Mouse (Mus musculus): ENCODE measurements around the gene Naxd. TPM values are rescaled to one million over a fixed set of nuclear protein-coding genes. Genes with fewer than 3 reads are reported as not detected.

Naxd gene
- polyA plus RNA-seq, 1 experiment = 34.7 TPM

- Histone ChIP-seq H3K36me3 (ENCODE audit: control insufficient read depth, insufficient read depth, low read length, poor library complexity, severe bottlenecking) (peaks cover 8% of the 10 kb centered on the region), H3K9ac (ENCODE audit: low read depth, poor library complexity, severe bottlenecking) (peak overlapping the region; percentile 98), H3K9me3 (replicated peaks; ENCODE audit: control insufficient read depth, insufficient read depth, low read length, poor library complexity, severe bottlenecking) (no peaks in the 10 kb centered on the region), H3K4me1 (ENCODE audit: control insufficient read depth, insufficient read depth, low read length) (no peaks in the 10 kb centered on the region), H3K27me3 (ENCODE audit: control insufficient read depth, insufficient read depth, low read length, poor library complexity, severe bottlenecking) (no peaks in the 10 kb centered on the region), H3K27ac (ENCODE audit: insufficient read depth, low read length) (peak overlapping the region; percentile 65), H3K4me3 (ENCODE audit: low read depth, low read length) (peak overlapping the region; percentile 91)
- peak; percentile 65; the same call in 1 of the 2 replicates for TF ChIP-seq EP300 (IDR thresholded peaks at IDR 0.05; ENCODE audit: insufficient read depth, low read depth, low read length)
- no peak for TF ChIP-seq CTCF (IDR thresholded peaks at IDR 0.05; ENCODE audit: low read depth, low read length)
- TF ChIP-seq POLR2A (IDR thresholded peaks at IDR 0.05; ENCODE audit: insufficient read depth, low read length) = peak; percentile 100
These were observed 60.7 kb downstream of the Naxd start for GRCm38 (mm10) chr8:11557768-11558629.

DNA sequence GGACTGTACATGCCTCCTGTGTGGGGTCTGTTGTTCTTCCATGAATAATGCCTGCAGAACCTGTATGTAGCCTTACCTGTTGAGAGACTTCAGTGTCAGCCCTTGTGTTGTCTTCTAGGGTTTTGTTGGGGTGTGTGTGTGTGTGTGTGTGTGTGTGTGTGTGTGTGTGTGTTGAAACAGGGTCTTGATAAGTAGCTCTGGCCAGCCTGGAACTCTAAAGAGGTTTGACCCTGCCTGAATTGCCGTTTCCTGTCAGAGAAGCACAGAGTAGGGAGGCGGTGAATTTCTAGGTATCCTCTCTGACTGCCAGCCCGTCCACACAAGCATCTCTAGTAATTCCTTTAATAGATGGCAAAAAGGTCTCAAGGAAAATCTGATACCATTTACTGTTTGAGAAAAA is 62.2 kb downstream of the Naxd start:
- Histone ChIP-seq H3K9ac (ENCODE audit: low read depth, poor library complexity, severe bottlenecking) (no peak overlapping the region), H3K4me3 (ENCODE audit: low read depth, low read length) (no peak overlapping the region), H3K36me3 (ENCODE audit: control insufficient read depth, insufficient read depth, low read length, poor library complexity, severe bottlenecking) (peaks cover 16% of the 10 kb centered on the region), H3K9me3 (replicated peaks; ENCODE audit: control insufficient read depth, insufficient read depth, low read length, poor library complexity, severe bottlenecking) (no peaks in the 10 kb centered on the region), H3K27ac (ENCODE audit: insufficient read depth, low read length) (no peak overlapping the region), H3K4me1 (ENCODE audit: control insufficient read depth, insufficient read depth, low read length) (no peaks in the 10 kb centered on the region), H3K27me3 (ENCODE audit: control insufficient read depth, insufficient read depth, low read length, poor library complexity, severe bottlenecking) (no peaks in the 10 kb centered on the region)
- TF ChIP-seq POLR2A (IDR thresholded peaks at IDR 0.05; ENCODE audit: insufficient read depth, low read length) = no peak
- no peak for TF ChIP-seq CTCF (IDR thresholded peaks at IDR 0.05; ENCODE audit: low read depth, low read length)
- no peak for TF ChIP-seq EP300 (IDR thresholded peaks at IDR 0.05; ENCODE audit: insufficient read depth, low read depth, low read length)

DNA sequence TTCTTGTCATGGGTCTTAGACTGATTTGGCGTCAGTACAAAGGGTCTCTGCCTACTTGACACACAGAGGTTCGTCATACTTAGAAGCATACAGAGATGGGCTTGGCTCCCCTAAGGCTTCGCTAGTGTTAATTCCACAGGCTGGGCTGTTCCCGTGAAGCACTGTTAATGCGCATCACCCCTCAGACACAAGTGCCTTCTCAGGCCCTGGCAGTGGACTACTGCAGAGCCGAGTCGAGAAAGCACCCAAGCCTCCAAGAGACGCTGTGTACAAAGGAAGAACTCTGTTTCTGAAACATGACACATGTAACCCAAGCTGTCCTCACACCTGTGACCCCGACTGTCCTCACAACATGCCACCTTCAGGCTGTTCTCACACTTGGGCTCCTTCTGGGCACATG is 62.9 kb downstream of the Naxd start:
- Histone ChIP-seq H3K4me3 (ENCODE audit: low read depth, low read length) (no peak overlapping the region), H3K4me1 (ENCODE audit: control insufficient read depth, insufficient read depth, low read length) (no peaks in the 10 kb centered on the region), H3K36me3 (ENCODE audit: control insufficient read depth, insufficient read depth, low read length, poor library complexity, severe bottlenecking) (peaks cover 16% of the 10 kb centered on the region), H3K9me3 (replicated peaks; ENCODE audit: control insufficient read depth, insufficient read depth, low read length, poor library complexity, severe bottlenecking) (no peaks in the 10 kb centered on the region), H3K9ac (ENCODE audit: low read depth, poor library complexity, severe bottlenecking) (no peak overlapping the region), H3K27me3 (ENCODE audit: control insufficient read depth, insufficient read depth, low read length, poor library complexity, severe bottlenecking) (no peaks in the 10 kb centered on the region), H3K27ac (ENCODE audit: insufficient read depth, low read length) (no peak overlapping the region)
- no peak for TF ChIP-seq CTCF (IDR thresholded peaks at IDR 0.05; ENCODE audit: low read depth, low read length)

DNA sequence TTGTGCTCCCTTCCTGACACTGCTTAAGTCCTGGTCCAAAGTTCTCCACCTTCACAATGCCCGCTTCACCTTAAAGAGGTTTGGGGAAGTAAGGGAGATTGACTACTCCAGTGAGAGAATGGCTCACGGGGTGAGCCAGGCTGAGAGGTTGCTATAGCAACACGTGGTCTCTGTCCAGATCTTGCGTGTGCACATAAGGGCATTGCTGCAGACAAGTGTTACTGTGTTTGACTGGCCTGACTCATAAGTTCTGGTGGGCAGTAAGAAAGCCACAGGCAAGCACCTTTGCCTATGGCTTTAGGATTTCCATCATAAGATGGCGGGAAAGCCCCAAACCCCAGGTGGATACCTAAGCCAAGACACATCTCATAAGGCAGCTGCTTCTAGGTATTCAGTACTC is 66.9 kb downstream of the Naxd start:
- no peak overlapping the region for H3K27ac ChIP-seq (ENCODE audit: insufficient read depth, low read length)
- TF ChIP-seq POLR2A (IDR thresholded peaks at IDR 0.05; ENCODE audit: insufficient read depth, low read length) = no peak
- no peak for TF ChIP-seq EP300 (IDR thresholded peaks at IDR 0.05; ENCODE audit: insufficient read depth, low read depth, low read length)
- no peak for TF ChIP-seq CTCF (IDR thresholded peaks at IDR 0.05; ENCODE audit: low read depth, low read length)
- H3K36me3 ChIP-seq (ENCODE audit: control insufficient read depth, insufficient read depth, low read length, poor library complexity, severe bottlenecking) = peaks cover 19% of the 10 kb centered on the region
- H3K4me1 ChIP-seq (ENCODE audit: control insufficient read depth, insufficient read depth, low read length) = peaks cover 3% of the 10 kb centered on the region
- H3K9me3 ChIP-seq (replicated peaks; ENCODE audit: control insufficient read depth, insufficient read depth, low read length, poor library complexity, severe bottlenecking) = no peaks in the 10 kb centered on the region
- no peak overlapping the region for H3K9ac ChIP-seq (ENCODE audit: low read depth, poor library complexity, severe bottlenecking)
- H3K4me3 ChIP-seq (ENCODE audit: low read depth, low read length) = no peak overlapping the region
- H3K27me3 ChIP-seq (ENCODE audit: control insufficient read depth, insufficient read depth, low read length, poor library complexity, severe bottlenecking) = no peaks in the 10 kb centered on the region

Other genes with a start within 250 kb of the Naxd start
- gene Col4a2, start 184.7 kb upstream of the Naxd start, polyA plus RNA-seq (2011; ENCODE audit: insufficient read depth, insufficient read length, low read depth, missing spikeins) = 30.3 and 31.7 TPM in 2 replicates
- 56.3 TPM in 2 replicates for gene Col4a1, start 184.7 kb upstream of the Naxd start, polyA plus RNA-seq (2011; ENCODE audit: insufficient read depth, insufficient read length, low read depth, missing spikeins)
- 1.4 and 1.6 TPM in 2 replicates for gene Rab20, start 18.8 kb upstream of the Naxd start, polyA plus RNA-seq (2011; ENCODE audit: insufficient read depth, insufficient read length, low read depth, missing spikeins)
- gene Cars2, start 53.3 kb downstream of the Naxd start, polyA plus RNA-seq (2011; ENCODE audit: insufficient read depth, insufficient read length, low read depth, missing spikeins) = 19.5 and 19.9 TPM in 2 replicates
- gene Ing1, start 58.1 kb downstream of the Naxd start, polyA plus RNA-seq (2011; ENCODE audit: insufficient read depth, insufficient read length, low read depth, missing spikeins) = 58.2 and 59.1 TPM in 2 replicates
- 101 and 104 TPM in 2 replicates for gene Ankrd10, start 138.3 kb downstream of the Naxd start, polyA plus RNA-seq (2011; ENCODE audit: insufficient read depth, insufficient read length, low read depth, missing spikeins)
- not detected in 2 replicates for gene 1700016D06Rik, start 203.6 kb downstream of the Naxd start, polyA plus RNA-seq (2011; ENCODE audit: insufficient read depth, insufficient read length, low read depth, missing spikeins)
- 38.5 and 38.7 TPM in 2 replicates for gene Arhgef7, start 230.2 kb downstream of the Naxd start, polyA plus RNA-seq (2011; ENCODE audit: insufficient read depth, insufficient read length, low read depth, missing spikeins)

Measured in ES-Bruce4 (cell line).